Mouse (Mus musculus): ENCODE measurements around the gene Btbd9.

- TF ChIP-seq POU5F1 (IDR thresholded peaks at IDR 0.05; ENCODE audit: borderline replicate concordance, low read length) (no peak), CTCF (conservative IDR thresholded peaks at IDR 0.05; ENCODE audit: low read length) (no peak)
Observed at GRCm38 (mm10) chr17:30436021-30436461, 140.2 kb downstream of the Btbd9 start.
